Mouse (Mus musculus) MEL (cell line): Measurements from ENCODE around the gene Adap1.

Experiments
- CTCF ChIP-seq, 3 experiments: IDR thresholded peaks in 2 of 3; conservative IDR thresholded peaks in 1 of 3; 2 replicates each; pipeline ENCODE4 v1.5.1; 2011 to 2012; ENCODE audit warnings: low read length in 3 of 3, low read depth in 2 of 3, mild to moderate bottlenecking in 2 of 3, improper control_type of control experiment in 1 of 3, inconsistent platforms in 1 of 3, mixed read lengths in 1 of 3, moderate library complexity in 1 of 3; ENCODE audit not compliant: control insufficient read depth in 1 of 3, insufficient read depth in 1 of 3, poor library complexity in 1 of 3, severe bottlenecking in 1 of 3
- EP300 ChIP-seq, 2 experiments: IDR thresholded peaks; 2 replicates each; pipeline ENCODE4 v1.6.1; 2011; ENCODE audit warnings: improper control_type of control experiment in 2 of 2, low read length in 2 of 2, low read depth in 1 of 2, mild to moderate bottlenecking in 1 of 2
- TCF12 ChIP-seq: IDR thresholded peaks from 2 replicates; pipeline ENCODE4 v1.6.1; 2014; ENCODE audit warnings: low read depth, mild to moderate bottlenecking, inconsistent platforms, low read length, improper control_type of control experiment, moderate library complexity
- ZNF384 ChIP-seq: IDR thresholded peaks from 2 replicates; pipeline ENCODE4 v1.6.1; 2012; ENCODE audit warnings: low read depth, mild to moderate bottlenecking, inconsistent platforms, low read length, improper control_type of control experiment

DNA sequence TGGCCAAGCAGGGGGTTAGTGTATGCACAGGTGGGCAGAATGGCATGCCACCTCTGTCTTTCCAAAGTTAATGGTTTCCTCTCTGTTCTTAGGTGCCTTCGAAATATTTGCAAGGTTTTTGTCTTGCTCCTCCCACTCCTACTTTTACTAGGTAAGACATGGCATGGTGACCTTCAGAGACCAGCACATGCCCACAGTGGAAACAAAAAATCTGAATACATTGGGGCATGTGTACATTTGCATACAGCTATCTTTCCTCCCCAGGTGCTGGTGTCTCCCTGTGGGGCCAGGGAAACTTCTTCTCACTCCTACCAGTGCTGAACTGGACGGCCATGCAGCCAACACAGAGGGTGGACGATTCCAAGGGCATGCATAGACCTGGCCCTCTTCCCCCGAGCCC is 91.0 kb downstream of the Adap1 start:
- TF ChIP-seq EP300 (IDR thresholded peaks at IDR 0.05; ENCODE audit: low read depth in 1 of 2, low read length in 2 of 2) (no peak), CTCF (IDR thresholded peaks at IDR 0.05 in 2 of 3, conservative IDR thresholded peaks at IDR 0.05 in 1 of 3; ENCODE audit: control insufficient read depth in 1 of 3, insufficient read depth in 1 of 3, low read depth in 2 of 3, low read length in 3 of 3, poor library complexity in 1 of 3, severe bottlenecking in 1 of 3) (no peak), ZNF384 (no peak), TCF12 (no peak)
